Mouse (Mus musculus) G1E (cell line): ENCODE results near the gene Six4. TPM values are rescaled to one million over a fixed set of nuclear protein-coding genes. Genes with fewer than 3 reads are reported as not detected.
A peak's percentile ranks its signal among the peaks of the same experiment; 100 is the strongest.
"Not testable (repeated sequence)": the region's sequence is repeated elsewhere in the genome, so short reads cannot be mapped to it uniquely, and the experiment has no call there.

ENCODE experiments used
- ATAC-seq: 2 replicates; pipeline ENCODE4 v1.8.0; 2016; ENCODE audit warnings: mild to moderate bottlenecking; ENCODE audit not compliant: insufficient number of reproducible peaks, poor library complexity, low FRiP score, severe bottlenecking; ENCODE audit errors: extremely low read depth
- DNase-seq: peaks from one replicate; pipeline ENCODE4 v3.0.0; 2012; ENCODE audit warnings: low spot score
- H3K27me3 ChIP-seq: 2 replicates; pipeline ENCODE4 v1.6.1; 2012; ENCODE audit warnings: mild to moderate bottlenecking, low read length, inconsistent platforms; ENCODE audit not compliant: insufficient read depth
- H3K36me3 ChIP-seq: replicated peaks from 2 replicates; pipeline ENCODE3; 2012; ENCODE audit warnings: mild to moderate bottlenecking, inconsistent platforms
- H3K4me1 ChIP-seq: 2 replicates; pipeline ENCODE4 v1.6.1; 2012; ENCODE audit warnings: low read depth, low read length, inconsistent platforms, mixed read lengths; ENCODE audit not compliant: insufficient read depth
- H3K4me3 ChIP-seq: 2 replicates; pipeline ENCODE4 v1.5.1; 2012; ENCODE audit warnings: low read depth, mild to moderate bottlenecking, inconsistent platforms, low read length, moderate library complexity, mixed read lengths
- H3K9me3 ChIP-seq: replicated peaks from 2 replicates; pipeline ENCODE4 v1.6.1; 2012; ENCODE audit warnings: inconsistent platforms
- CTCF ChIP-seq: IDR thresholded peaks from 2 replicates; pipeline ENCODE4 v1.5.1; 2012; ENCODE audit warnings: low read depth, low read length, inconsistent platforms, mixed read lengths
- GATA1 ChIP-seq: IDR thresholded peaks from 2 replicates; pipeline ENCODE4 v1.6.1; 2012; ENCODE audit warnings: borderline replicate concordance, low read length, inconsistent platforms, mixed read lengths
- GATA2 ChIP-seq: IDR thresholded peaks from 2 replicates; pipeline ENCODE4 v1.6.1; 2012; ENCODE audit warnings: low read depth, low read length, inconsistent platforms, borderline replicate concordance
- POLR2AphosphoS5 ChIP-seq: IDR thresholded peaks from 2 replicates; pipeline ENCODE4 v1.6.1; 2012; ENCODE audit warnings: low read depth, low read length, inconsistent platforms; ENCODE audit not compliant: insufficient replicate concordance
- TAL1 ChIP-seq: conservative IDR thresholded peaks from 2 replicates; pipeline ENCODE4 v1.6.1; 2012; ENCODE audit warnings: low read depth, low read length, inconsistent platforms, mixed read lengths
- polyA plus RNA-seq: library from polyadenylated mRNA; stranded (reverse); fragments of >175 nt; gene quantifications from 2 replicates; pipeline ENCODE4 v1.2.3, GENCODE M21; 2012
- total RNA-seq, 2 experiments: library from RNA; stranded (forward) in 1 of 2; stranded (reverse) in 1 of 2; fragments of 200-1000 nt in 1 of 2; fragments of >200 nt in 1 of 2; fragmentation: Nextera tagmentation in 1 of 2; gene quantifications; 2 replicates each; pipeline ENCODE4 v1.2.3; 2014 to 2017

Gene Six4
- total RNA-seq (2014; fragmentation: Nextera tagmentation) (10.0 and 11.3 TPM in 2 replicates), total RNA-seq (2017) (2.8 and 3.2 TPM in 2 replicates), polyA plus RNA-seq (0.58 and 0.73 TPM in 2 replicates)

- DNase-seq (peak; percentile 84), ATAC-seq (peak; percentile 85)
- peak within 1 kb of the TSS; percentile 83 for H3K4me3 ChIP-seq
- H3K36me3 ChIP-seq: peaks cover 18% of the 10 kb centered on the region
- no peaks in the 10 kb centered on the region for H3K9me3 ChIP-seq
- H3K4me1 ChIP-seq: peaks cover 41% of the 10 kb centered on the region
- peaks cover 61% of the 10 kb centered on the region for H3K27me3 ChIP-seq
- no peak for TF ChIP-seq TAL1
These were observed at the start of gene Six4 for GRCm38 (mm10) chr12:73113196-73113595. Six4 (minus strand) TSS chr12:73113456.

- Histone ChIP-seq H3K36me3 (peaks cover 36% of the 10 kb centered on the region), H3K9me3 (peaks cover 9% of the 10 kb centered on the region), H3K4me3 (no peak overlapping the region), H3K4me1 (peaks cover 7% of the 10 kb centered on the region; the same call in 1 of the 2 replicates), H3K27me3 (no peaks in the 10 kb centered on the region)
- DNase-seq (no peak), ATAC-seq (no peak)
- TF ChIP-seq GATA2 (no peak), GATA1 (no peak), TAL1 (no peak), POLR2AphosphoS5 (no peak), CTCF (no peak)
These were observed 49.3 kb upstream of the Six4 start for GRCm38 (mm10) chr12:73162408-73163181.

- peaks cover under 1% of the 10 kb centered on the region for H3K9me3 ChIP-seq
- ATAC-seq (no peak), DNase-seq (no peak)
- H3K36me3 ChIP-seq: peaks cover 24% of the 10 kb centered on the region
- no peaks in the 10 kb centered on the region for H3K27me3 ChIP-seq
- peaks cover 6% of the 10 kb centered on the region; the same call in 1 of the 2 replicates for H3K4me1 ChIP-seq
- TF ChIP-seq GATA1: no peak
- no peak for TF ChIP-seq TAL1
- TF ChIP-seq CTCF: no peak
- no peak for TF ChIP-seq GATA2
- TF ChIP-seq POLR2AphosphoS5: no peak
- no peak overlapping the region for H3K4me3 ChIP-seq
These were observed 47.1 kb upstream of the Six4 start for GRCm38 (mm10) chr12:73160341-73160740.

GRCm38 (mm10) chr12:73154150-73154549 is 40.9 kb upstream of the Six4 start:
- ATAC-seq (no peak), DNase-seq (no peak)
- no peak overlapping the region for H3K4me3 ChIP-seq
- peaks cover 8% of the 10 kb centered on the region; the same call in 1 of the 2 replicates for H3K4me1 ChIP-seq
- no peak for TF ChIP-seq GATA1
- H3K36me3 ChIP-seq: peaks cover 9% of the 10 kb centered on the region
- H3K9me3 ChIP-seq: no peaks in the 10 kb centered on the region
- H3K27me3 ChIP-seq: no peaks in the 10 kb centered on the region

GRCm38 (mm10) chr12:73151038-73151437 is 37.8 kb upstream of the Six4 start:
- not testable (repeated sequence) for DNase-seq, H3K36me3 ChIP-seq, H3K9me3 ChIP-seq, H3K27me3 ChIP-seq, ATAC-seq, H3K4me1 ChIP-seq, H3K4me3 ChIP-seq

- DNase-seq (no peak), ATAC-seq (no peak)
- TF ChIP-seq CTCF (no peak), GATA2 (no peak), GATA1 (no peak), POLR2AphosphoS5 (no peak), TAL1 (no peak)
- no peaks in the 10 kb centered on the region for H3K27me3 ChIP-seq
- peaks cover 33% of the 10 kb centered on the region for H3K36me3 ChIP-seq
- H3K4me3 ChIP-seq: no peak overlapping the region
- H3K4me1 ChIP-seq: peaks cover 7% of the 10 kb centered on the region; the same call in 1 of the 2 replicates
- H3K9me3 ChIP-seq: no peaks in the 10 kb centered on the region
These were observed 34.0 kb upstream of the Six4 start for GRCm38 (mm10) chr12:73147236-73147635.

GRCm38 (mm10) chr12:73140732-73141131 is 27.5 kb upstream of the Six4 start:
- H3K4me1 ChIP-seq: peaks cover 9% of the 10 kb centered on the region; the same call in 1 of the 2 replicates
- no peak overlapping the region for H3K4me3 ChIP-seq
- no peaks in the 10 kb centered on the region for H3K27me3 ChIP-seq
- H3K36me3 ChIP-seq: peaks cover 46% of the 10 kb centered on the region
- no peaks in the 10 kb centered on the region for H3K9me3 ChIP-seq
- no peak for TF ChIP-seq TAL1
- no peak for TF ChIP-seq CTCF
- no peak for TF ChIP-seq GATA1
- TF ChIP-seq GATA2: no peak
- ATAC-seq: no peak
- no peak for DNase-seq
